19 mouse cellular contexts compared by ENCODE assay signal in the genomic region with DNA sequence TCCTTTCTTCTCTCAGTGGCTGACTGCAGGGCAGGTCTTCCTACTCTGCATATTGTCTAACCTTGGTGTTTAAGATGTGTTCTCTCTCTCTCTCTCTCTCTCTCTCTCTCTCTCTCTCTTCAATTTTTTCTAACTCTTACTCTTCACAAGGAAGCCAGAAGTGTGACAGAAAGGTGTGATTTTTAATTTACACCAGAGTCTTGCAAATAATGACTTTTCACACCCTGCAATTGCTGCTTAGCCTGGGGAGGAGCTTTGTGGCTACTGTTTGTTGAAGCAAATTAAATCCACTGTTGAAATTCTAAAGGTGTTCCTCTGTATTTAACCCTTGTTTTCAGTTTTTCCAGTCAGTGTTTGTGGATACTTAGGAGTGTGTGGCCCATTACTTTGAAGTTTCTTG. TPM values are rescaled to one million over a fixed set of nuclear protein-coding genes. Genes with fewer than 3 reads are reported as not detected.
"Had no signal": no experiment of that assay in that cellular context is flagged by ENCODE, and none has a peak within 500 bp of the region (broad histone marks: within the 10 kb centered on the region; RNA-seq: fewer than 3 reads in every experiment).

No protein-coding gene starts in this region.

- H3K9me3 ChIP-seq: megakaryocyte, embryonic 14.5 days; midbrain, embryonic 13.5 days; midbrain, embryonic 15.5 days; neural tube, embryonic 13.5 days; neural tube, embryonic 15.5 days had no signal

- H3K36me3 ChIP-seq: midbrain, embryonic 13.5 days; midbrain, embryonic 15.5 days; neural tube, embryonic 13.5 days; neural tube, embryonic 15.5 days had no signal

- H3K4me2 ChIP-seq: lung, embryonic 14.5 days; midbrain, embryonic 11.5 days; midbrain, embryonic 13.5 days; midbrain, embryonic 15.5 days; neural tube, embryonic 13.5 days; neural tube, embryonic 15.5 days had no signal

- H3K27ac ChIP-seq: midbrain, embryonic 13.5 days; midbrain, embryonic 15.5 days; neural tube, embryonic 13.5 days; neural tube, embryonic 15.5 days had no signal

- H3K4me1 ChIP-seq: megakaryocyte, embryonic 14.5 days; midbrain, embryonic 13.5 days; midbrain, embryonic 15.5 days; neural tube, embryonic 13.5 days; neural tube, embryonic 15.5 days had no signal

- H3K4me3 ChIP-seq: megakaryocyte, embryonic 14.5 days; midbrain, embryonic 13.5 days; midbrain, embryonic 15.5 days; neural tube, embryonic 13.5 days; neural tube, embryonic 15.5 days had no signal

- ATAC-seq: midbrain, embryonic 13.5 days; midbrain, embryonic 15.5 days had no signal

- H3K9ac ChIP-seq: lung, embryonic 14.5 days; midbrain, embryonic 13.5 days; midbrain, embryonic 15.5 days; neural tube, embryonic 13.5 days; neural tube, embryonic 15.5 days had no signal

- H3K27me3 ChIP-seq: megakaryocyte, embryonic 14.5 days; midbrain, embryonic 13.5 days; midbrain, embryonic 15.5 days; neural tube, embryonic 13.5 days; neural tube, embryonic 15.5 days had no signal

- DNase-seq: lung, adult 18-20 months; lung, embryonic 14.5 days; lung, postnatal 10 days; lung, postnatal 4 days; right cerebral cortex, postnatal 25 days; right cerebral cortex, postnatal 4 days; spleen, adult 18-20 months; thymus, adult 18-20 months; thymus, postnatal 14 days; thymus, postnatal 36 days had no signal

RNA-seq across cellular contexts. Expression of a gene that starts 1.3 kb away (rescaled TPM):
- polyA plus RNA-seq: liver, embryonic 16.5 days; neural tube, embryonic 13.5 days; neural tube, embryonic 15.5 days; small intestine, adult 2 months; stomach, embryonic 14.5 days had no signal
